Mouse (Mus musculus): ENCODE measurements around the gene Tssk3. TPM values are rescaled to one million over a fixed set of nuclear protein-coding genes. Genes with fewer than 3 reads are reported as not detected.
A peak's percentile ranks its signal among the peaks of the same experiment; 100 is the strongest.
"Not testable (repeated sequence)": the region's sequence is repeated elsewhere in the genome, so short reads cannot be mapped to it uniquely, and the experiment has no call there.

Gene Tssk3
- polyA plus RNA-seq, 1 experiment = not detected

DNA sequence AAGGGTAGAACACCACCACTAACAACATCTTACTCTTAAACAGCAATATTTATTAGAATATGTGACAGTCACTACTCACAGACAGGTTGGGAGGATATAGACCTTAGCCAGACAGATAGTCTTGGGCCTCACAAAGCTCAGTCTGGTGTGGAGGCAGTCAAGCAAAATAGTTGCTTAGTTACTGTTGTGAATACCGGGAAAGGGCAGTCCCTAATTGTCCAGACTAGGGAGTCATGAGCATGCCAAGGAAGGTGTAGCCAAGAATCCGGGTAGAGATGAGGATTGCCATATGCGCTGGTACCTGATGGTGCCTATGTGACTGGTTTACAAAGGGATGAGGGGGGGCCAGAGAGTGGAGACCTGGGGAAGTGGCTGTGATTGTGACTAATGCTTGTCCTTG is 28.7 kb downstream of the Tssk3 start:
- no peak for DNase-seq
- Histone ChIP-seq H3K4me1 (replicated peaks; ENCODE audit: control insufficient read depth, insufficient read depth, low read length) (peaks cover 9% of the 10 kb centered on the region), H3K27me3 (ENCODE audit: control insufficient read depth, insufficient read depth, low read length) (no peaks in the 10 kb centered on the region), H3K27ac (ENCODE audit: control insufficient read depth, insufficient read depth, low read length) (no peak overlapping the region), H3K36me3 (ENCODE audit: control insufficient read depth, insufficient read depth, low read length) (peaks cover 18% of the 10 kb centered on the region), H3K4me3 (ENCODE audit: control insufficient read depth, insufficient read depth, low read length) (peak overlapping the region; percentile 80)
- TF ChIP-seq POLR2A (IDR thresholded peaks at IDR 0.05; ENCODE audit: control insufficient read depth, extremely low read depth, insufficient read depth, low read length, poor library complexity) (no peak), CTCF (IDR thresholded peaks at IDR 0.05; ENCODE audit: borderline replicate concordance, control insufficient read depth, extremely low read depth, insufficient read depth, low read length, poor library complexity) (no peak)
- 49% methylated on average over 3 of the region's 3 CpGs for WGBS

DNA sequence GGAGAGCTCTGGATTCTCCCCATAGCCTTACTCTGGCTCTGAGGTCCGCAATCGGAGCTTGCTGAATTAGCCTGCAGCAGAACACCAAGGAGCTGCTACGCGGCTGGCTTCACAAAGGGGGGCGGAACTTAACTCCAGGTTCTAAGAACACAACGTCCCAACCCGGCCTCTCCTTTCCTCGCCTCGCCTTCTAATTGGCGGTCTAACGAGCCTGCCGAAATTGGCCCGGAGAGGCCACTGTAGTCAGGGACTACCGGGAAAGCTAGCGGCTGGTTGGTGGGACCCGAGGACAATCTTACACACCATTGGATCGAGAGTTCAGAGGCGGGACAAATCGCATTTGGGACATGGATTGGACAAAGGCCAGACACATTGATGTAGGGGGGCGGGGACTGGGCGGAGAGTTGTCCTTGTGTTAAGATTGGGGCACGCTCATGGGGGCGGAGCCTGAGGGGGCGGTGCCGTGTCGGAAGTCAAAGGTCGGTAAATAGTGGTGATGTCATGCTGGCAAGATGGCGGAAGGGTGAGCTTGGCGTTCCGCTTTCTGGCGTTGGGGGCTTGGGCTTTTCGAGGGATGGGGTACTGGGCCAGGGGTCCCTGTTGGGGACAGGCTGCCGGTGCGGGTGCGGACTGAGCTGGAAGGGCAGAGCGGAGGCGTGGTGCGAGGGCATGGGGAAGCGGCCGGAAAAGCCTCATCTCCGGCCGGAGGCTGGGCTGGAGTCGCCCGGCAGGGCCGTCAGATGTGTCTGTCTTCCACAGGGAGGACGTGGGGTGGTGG is 29.4 kb downstream of the Tssk3 start, which contains the start of gene Bsdc1:
TSS of gene Bsdc1 (plus strand) at position 399 of the 778 bp plus-strand sequence.
- 0% methylated on average over 46 of the region's 46 CpGs for WGBS
- peaks cover 9% of the 10 kb centered on the region for H3K4me1 ChIP-seq (replicated peaks; ENCODE audit: control insufficient read depth, insufficient read depth, low read length)
- DNase-seq = peak; percentile 100
- TF ChIP-seq POLR2A (IDR thresholded peaks at IDR 0.05; ENCODE audit: control insufficient read depth, extremely low read depth, insufficient read depth, low read length, poor library complexity) (peak; percentile 56), CTCF (IDR thresholded peaks at IDR 0.05; ENCODE audit: borderline replicate concordance, control insufficient read depth, extremely low read depth, insufficient read depth, low read length, poor library complexity) (0 out of 2 replicates have a peak, but pooled peaks have one; percentile 49)
- H3K36me3 ChIP-seq (ENCODE audit: control insufficient read depth, insufficient read depth, low read length) = peaks cover 11% of the 10 kb centered on the region
- H3K27me3 ChIP-seq (ENCODE audit: control insufficient read depth, insufficient read depth, low read length) = no peaks in the 10 kb centered on the region
- peak within 1 kb of the TSS; percentile 80 for H3K4me3 ChIP-seq (ENCODE audit: control insufficient read depth, insufficient read depth, low read length)
- peak within 1 kb of the TSS; percentile 38 for H3K27ac ChIP-seq (ENCODE audit: control insufficient read depth, insufficient read depth, low read length)

DNA sequence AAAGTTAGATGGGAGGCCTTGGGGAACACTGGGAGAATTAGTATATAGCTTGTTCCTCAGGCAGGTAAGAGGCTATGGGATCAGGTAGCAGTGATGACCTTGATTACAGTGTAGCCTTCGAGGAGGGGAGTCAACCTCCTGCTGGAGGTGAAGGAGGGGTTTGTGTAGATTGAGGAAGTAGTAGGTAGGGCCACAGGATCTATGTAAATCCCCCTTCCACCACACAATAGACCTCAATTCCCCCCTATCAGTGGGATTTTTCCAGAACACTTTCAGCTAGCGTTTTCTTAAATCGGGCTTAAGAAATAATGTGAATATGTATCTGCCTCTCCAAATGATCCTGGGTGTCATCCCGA is 30.0 kb downstream of the Tssk3 start:
- Histone ChIP-seq H3K36me3 (ENCODE audit: control insufficient read depth, insufficient read depth, low read length) (peaks cover 6% of the 10 kb centered on the region; the same call in 1 of the 2 replicates), H3K27ac (ENCODE audit: control insufficient read depth, insufficient read depth, low read length) (peak overlapping the region; percentile 38), H3K4me3 (ENCODE audit: control insufficient read depth, insufficient read depth, low read length) (peak overlapping the region; percentile 21), H3K4me1 (replicated peaks; ENCODE audit: control insufficient read depth, insufficient read depth, low read length) (peaks cover 9% of the 10 kb centered on the region), H3K27me3 (ENCODE audit: control insufficient read depth, insufficient read depth, low read length) (no peaks in the 10 kb centered on the region)
- TF ChIP-seq CTCF (IDR thresholded peaks at IDR 0.05; ENCODE audit: borderline replicate concordance, control insufficient read depth, extremely low read depth, insufficient read depth, low read length, poor library complexity) = no peak
- DNase-seq = no peak
- WGBS = 0% methylated on average over 4 of the region's 4 CpGs

DNA sequence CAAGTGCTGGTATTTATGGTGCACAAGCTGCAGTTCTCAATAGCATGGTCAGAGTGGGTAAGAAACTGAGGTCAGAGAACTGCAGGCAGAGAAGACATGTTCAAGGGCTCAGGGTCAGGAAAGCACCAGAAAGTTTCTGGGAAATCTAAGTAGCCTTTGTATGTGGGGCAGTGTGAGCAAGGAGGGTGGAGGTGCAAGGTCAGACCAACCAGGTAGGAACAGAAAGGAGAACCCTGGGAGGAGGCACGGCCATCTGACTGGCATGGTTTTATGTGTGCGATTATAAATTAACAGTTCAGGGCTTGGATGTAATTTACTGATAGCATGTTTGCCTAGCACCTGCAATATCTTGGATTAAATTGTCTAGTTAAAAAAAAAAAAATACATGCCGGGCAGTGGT is 31.1 kb downstream of the Tssk3 start:
- no peak for TF ChIP-seq POLR2A (IDR thresholded peaks at IDR 0.05; ENCODE audit: control insufficient read depth, extremely low read depth, insufficient read depth, low read length, poor library complexity)
- TF ChIP-seq CTCF (IDR thresholded peaks at IDR 0.05; ENCODE audit: borderline replicate concordance, control insufficient read depth, extremely low read depth, insufficient read depth, low read length, poor library complexity) = no peak
- no peaks in the 10 kb centered on the region for H3K27me3 ChIP-seq (ENCODE audit: control insufficient read depth, insufficient read depth, low read length)
- no peaks in the 10 kb centered on the region for H3K36me3 ChIP-seq (ENCODE audit: control insufficient read depth, insufficient read depth, low read length)
- 94% methylated on average over 3 of the region's 3 CpGs for WGBS
- H3K4me1 ChIP-seq (replicated peaks; ENCODE audit: control insufficient read depth, insufficient read depth, low read length) = peaks cover 9% of the 10 kb centered on the region
- no peak overlapping the region for H3K4me3 ChIP-seq (ENCODE audit: control insufficient read depth, insufficient read depth, low read length)
- DNase-seq = no peak
- no peak overlapping the region for H3K27ac ChIP-seq (ENCODE audit: control insufficient read depth, insufficient read depth, low read length)

DNA sequence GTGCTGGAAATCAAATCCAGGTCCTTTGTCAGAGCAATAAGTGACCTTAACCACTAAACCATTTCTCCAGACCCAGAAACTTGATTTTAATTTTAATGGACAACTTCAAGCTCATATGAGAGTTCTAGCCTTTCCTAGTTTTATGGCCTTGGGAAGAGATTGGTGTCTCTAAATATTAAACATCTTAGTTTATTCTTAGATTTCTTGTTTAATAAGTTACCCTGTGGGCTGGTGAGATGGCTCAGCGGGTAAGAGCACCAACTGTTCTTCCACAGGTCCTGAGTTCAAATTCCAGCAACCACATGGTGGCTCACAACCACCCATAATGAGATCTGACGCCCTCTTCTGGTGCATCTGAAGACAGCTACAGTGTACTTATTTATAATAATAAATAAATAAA is 33.5 kb downstream of the Tssk3 start:
- H3K27ac ChIP-seq (ENCODE audit: control insufficient read depth, insufficient read depth, low read length); H3K4me3 ChIP-seq (ENCODE audit: control insufficient read depth, insufficient read depth, low read length); H3K4me1 ChIP-seq (replicated peaks; ENCODE audit: control insufficient read depth, insufficient read depth, low read length); DNase-seq; H3K36me3 ChIP-seq (ENCODE audit: control insufficient read depth, insufficient read depth, low read length); H3K27me3 ChIP-seq (ENCODE audit: control insufficient read depth, insufficient read depth, low read length): not testable (repeated sequence)
- 94% methylated on average over 2 of the region's 2 CpGs for WGBS

DNA sequence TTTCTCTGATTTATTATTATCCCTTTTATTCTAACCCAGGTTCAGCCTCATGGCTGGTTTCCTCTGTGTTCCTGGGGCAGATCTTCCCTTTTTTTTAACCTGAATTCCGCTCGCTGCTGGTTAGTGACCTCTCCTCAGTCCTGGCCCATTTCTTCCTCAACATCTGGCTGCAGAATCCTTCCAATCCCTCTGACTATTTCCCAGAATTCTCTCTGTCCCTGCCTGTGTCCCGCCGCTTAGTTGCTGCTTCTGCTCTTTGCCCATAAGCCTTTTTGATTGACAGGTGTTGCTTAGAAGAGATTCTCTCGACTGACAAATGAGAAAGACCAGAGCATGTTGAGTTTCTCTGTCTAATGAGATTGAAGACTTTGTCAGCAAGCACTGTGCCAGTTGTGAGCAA is 34.7 kb downstream of the Tssk3 start:
- no peak for TF ChIP-seq POLR2A (IDR thresholded peaks at IDR 0.05; ENCODE audit: control insufficient read depth, extremely low read depth, insufficient read depth, low read length, poor library complexity)
- no peak for TF ChIP-seq CTCF (IDR thresholded peaks at IDR 0.05; ENCODE audit: borderline replicate concordance, control insufficient read depth, extremely low read depth, insufficient read depth, low read length, poor library complexity)
- Histone ChIP-seq H3K4me3 (ENCODE audit: control insufficient read depth, insufficient read depth, low read length) (no peak overlapping the region), H3K4me1 (replicated peaks; ENCODE audit: control insufficient read depth, insufficient read depth, low read length) (no peaks in the 10 kb centered on the region), H3K36me3 (ENCODE audit: control insufficient read depth, insufficient read depth, low read length) (no peaks in the 10 kb centered on the region), H3K27ac (ENCODE audit: control insufficient read depth, insufficient read depth, low read length) (no peak overlapping the region), H3K27me3 (ENCODE audit: control insufficient read depth, insufficient read depth, low read length) (no peaks in the 10 kb centered on the region)
- 79% methylated on average over 5 of the region's 5 CpGs for WGBS
- no peak for DNase-seq

DNA sequence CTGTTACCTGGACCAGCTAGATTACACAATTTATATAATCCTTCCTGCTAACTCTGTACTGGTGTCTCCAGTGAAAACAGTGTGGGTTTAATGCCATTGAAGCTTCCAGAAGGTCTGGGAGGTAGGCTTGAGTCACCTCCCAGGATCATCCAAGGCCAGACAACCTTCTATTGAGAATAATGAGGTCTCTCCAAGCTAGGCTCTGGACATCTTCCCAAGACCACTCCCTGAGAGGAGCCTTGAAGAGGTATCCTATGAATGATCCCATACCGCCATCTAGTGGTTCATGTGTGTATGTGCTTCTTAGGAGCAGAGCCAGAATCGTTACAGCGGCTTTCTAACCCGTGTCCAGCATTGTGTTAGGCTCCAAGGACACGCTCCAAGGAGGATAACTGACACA is 35.6 kb downstream of the Tssk3 start:
- TF ChIP-seq POLR2A (IDR thresholded peaks at IDR 0.05; ENCODE audit: control insufficient read depth, extremely low read depth, insufficient read depth, low read length, poor library complexity) = no peak
- no peak for TF ChIP-seq CTCF (IDR thresholded peaks at IDR 0.05; ENCODE audit: borderline replicate concordance, control insufficient read depth, extremely low read depth, insufficient read depth, low read length, poor library complexity)
- WGBS = 0% methylated on average over 5 of the region's 5 CpGs
- Histone ChIP-seq H3K4me1 (replicated peaks; ENCODE audit: control insufficient read depth, insufficient read depth, low read length) (no peaks in the 10 kb centered on the region), H3K27me3 (ENCODE audit: control insufficient read depth, insufficient read depth, low read length) (no peaks in the 10 kb centered on the region), H3K36me3 (ENCODE audit: control insufficient read depth, insufficient read depth, low read length) (no peaks in the 10 kb centered on the region), H3K27ac (ENCODE audit: control insufficient read depth, insufficient read depth, low read length) (no peak overlapping the region), H3K4me3 (ENCODE audit: control insufficient read depth, insufficient read depth, low read length) (no peak overlapping the region)
- peak; percentile 56 for DNase-seq
